Mouse (Mus musculus): ENCODE data around the gene Cfap57. TPM values are rescaled to one million over a fixed set of nuclear protein-coding genes. Genes with fewer than 3 reads are reported as not detected.
A peak's percentile ranks its signal among the peaks of the same experiment; 100 is the strongest.
"Not testable (repeated sequence)": the region's sequence is repeated elsewhere in the genome, so short reads cannot be mapped to it uniquely, and the experiment has no call there.

The Cfap57 gene
- polyA plus RNA-seq, 1 experiment, result not detected

DNA sequence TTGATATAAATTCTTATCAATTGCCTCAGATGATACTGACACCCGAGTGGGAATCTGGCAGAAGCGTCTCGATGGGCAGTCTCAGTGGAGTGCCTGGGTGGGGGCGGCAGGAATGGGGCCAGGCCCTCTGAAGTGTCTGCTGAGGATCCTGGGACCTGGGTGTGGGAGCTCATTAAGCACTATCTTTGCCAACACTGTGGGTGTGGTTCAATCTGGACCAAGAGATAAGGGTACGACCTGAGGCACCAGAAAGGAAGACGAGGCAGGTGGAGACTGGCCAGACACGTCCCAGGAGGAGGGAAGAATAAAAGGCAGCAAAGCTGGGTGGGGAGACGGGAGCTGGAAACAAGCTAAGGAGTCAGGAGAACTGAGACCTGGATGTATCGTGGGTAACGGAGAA lies 51.9 kb downstream of the Cfap57 start:
- Histone ChIP-seq H3K4me3 (replicated peaks) (no peak overlapping the region), H3K4me1 (peaks cover 19% of the 10 kb centered on the region), H3K27me3 (replicated peaks) (peaks cover 72% of the 10 kb centered on the region), H3K36me3 (replicated peaks; ENCODE audit: low read length) (no peaks in the 10 kb centered on the region), H3K9me3 (no peaks in the 10 kb centered on the region)
- TF ChIP-seq GATA1 (IDR thresholded peaks at IDR 0.05; ENCODE audit: borderline replicate concordance, low read length) (no peak), FLI1 (IDR thresholded peaks at IDR 0.05; ENCODE audit: low read length) (no peak)

DNA sequence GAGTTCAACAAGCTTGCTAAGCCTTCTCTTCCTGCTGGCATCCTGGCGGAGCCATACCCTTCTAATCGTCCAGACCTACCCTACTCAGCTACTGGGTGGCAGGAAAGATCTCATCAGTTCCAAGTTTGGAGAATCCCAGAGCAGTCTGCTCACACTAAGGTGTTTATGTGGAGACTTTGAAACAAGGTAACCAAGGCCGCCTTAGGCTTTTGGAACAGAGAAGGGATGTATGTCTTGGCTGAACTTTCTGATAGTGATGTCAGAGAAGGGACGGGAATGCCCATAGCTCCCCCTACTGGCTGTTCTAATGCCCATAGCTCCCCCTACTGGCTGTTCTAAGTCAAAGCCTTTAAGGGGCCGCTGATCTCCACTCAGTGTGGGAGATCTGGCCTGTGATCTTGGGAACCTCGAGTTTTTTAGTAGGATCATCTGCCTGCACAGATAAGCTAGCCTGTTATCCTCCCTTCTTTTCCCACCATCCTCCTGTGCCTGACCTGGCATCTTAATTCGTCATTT lies 54.4 kb downstream of the Cfap57 start:
- H3K9me3 ChIP-seq, result peaks cover 8% of the 10 kb centered on the region
- peaks cover 64% of the 10 kb centered on the region for H3K27me3 ChIP-seq (replicated peaks)
- H3K4me1 ChIP-seq, result peaks cover 19% of the 10 kb centered on the region
- TF ChIP-seq FLI1 (IDR thresholded peaks at IDR 0.05; ENCODE audit: low read length), result no peak
- TF ChIP-seq GATA1 (IDR thresholded peaks at IDR 0.05; ENCODE audit: borderline replicate concordance, low read length), result no peak
- H3K4me3 ChIP-seq (replicated peaks), result no peak overlapping the region
- H3K36me3 ChIP-seq (replicated peaks; ENCODE audit: low read length), result no peaks in the 10 kb centered on the region

DNA sequence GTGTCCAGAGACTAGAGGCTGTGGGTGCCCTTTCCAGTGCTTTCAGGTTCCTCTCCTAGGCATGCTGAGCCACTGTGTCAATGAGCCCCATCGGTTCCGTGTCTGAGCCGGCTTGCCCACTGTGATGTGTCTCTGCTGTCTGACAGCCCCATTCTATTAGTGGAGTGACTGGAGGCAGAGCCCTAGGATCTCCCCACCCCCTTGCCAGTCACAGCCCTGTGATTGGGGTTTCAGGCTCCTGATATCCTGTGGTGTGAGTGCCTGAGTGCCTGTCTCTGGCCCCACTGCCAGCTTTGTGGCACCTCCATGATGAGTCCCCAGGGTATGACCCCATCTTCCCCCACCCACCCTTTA lies 55.7 kb downstream of the Cfap57 start:
- H3K4me1 ChIP-seq, result peaks cover 19% of the 10 kb centered on the region
- TF ChIP-seq FLI1 (IDR thresholded peaks at IDR 0.05; ENCODE audit: low read length) (no peak), GATA1 (IDR thresholded peaks at IDR 0.05; ENCODE audit: borderline replicate concordance, low read length) (no peak)
- peaks cover 8% of the 10 kb centered on the region for H3K9me3 ChIP-seq
- H3K27me3 ChIP-seq (replicated peaks), result peaks cover 62% of the 10 kb centered on the region
- H3K36me3 ChIP-seq (replicated peaks; ENCODE audit: low read length), result no peaks in the 10 kb centered on the region
- H3K4me3 ChIP-seq (replicated peaks), result no peak overlapping the region

DNA sequence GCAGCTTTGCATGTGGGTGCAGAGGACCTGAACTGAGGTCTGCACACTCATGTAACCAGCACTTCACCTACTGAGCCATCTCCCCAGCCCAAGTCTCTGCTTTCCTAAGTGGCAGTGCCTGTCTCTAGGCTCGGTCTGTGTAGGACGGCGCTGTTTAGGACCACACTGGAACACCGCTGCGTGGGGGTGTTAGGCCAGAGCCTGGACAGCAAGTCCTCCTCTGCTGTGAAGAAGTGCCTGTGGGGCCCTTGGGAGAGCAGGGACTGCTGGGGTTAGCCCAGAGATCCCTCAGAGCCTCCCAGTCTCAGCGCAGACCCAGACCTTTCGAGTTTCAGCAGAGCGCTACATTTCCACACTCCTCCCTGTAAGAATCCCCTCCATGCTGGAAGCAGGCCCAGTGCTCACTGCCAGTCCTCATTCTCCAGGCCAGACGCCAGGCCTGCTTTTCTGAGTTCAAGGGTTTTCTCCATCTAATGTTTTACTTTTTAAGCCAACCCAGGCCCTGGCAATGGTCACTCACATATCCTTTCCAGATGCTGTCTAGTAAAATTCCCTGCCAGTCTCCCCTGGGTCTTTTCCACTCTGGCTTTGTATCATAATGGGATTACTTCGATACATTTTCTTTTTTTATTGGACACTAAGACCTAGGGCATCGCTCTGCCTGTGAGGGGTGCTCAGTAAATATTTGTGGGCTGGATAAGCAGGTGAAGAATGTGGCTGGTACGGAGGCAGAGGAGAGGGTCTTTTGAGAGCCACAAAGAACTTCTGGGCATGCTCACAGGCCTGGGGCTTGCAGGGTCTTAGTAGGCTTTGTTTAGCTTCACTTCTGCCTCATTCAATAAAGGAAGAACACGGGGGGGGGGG lies 56.3 kb downstream of the Cfap57 start:
- peak overlapping the region; percentile 20 for H3K4me3 ChIP-seq (replicated peaks)
- peaks cover 8% of the 10 kb centered on the region for H3K9me3 ChIP-seq
- TF ChIP-seq FLI1 (IDR thresholded peaks at IDR 0.05; ENCODE audit: low read length) (no peak), GATA1 (IDR thresholded peaks at IDR 0.05; ENCODE audit: borderline replicate concordance, low read length) (no peak)
- peaks cover 57% of the 10 kb centered on the region for H3K27me3 ChIP-seq (replicated peaks)
- peaks cover 19% of the 10 kb centered on the region for H3K4me1 ChIP-seq
- H3K36me3 ChIP-seq (replicated peaks; ENCODE audit: low read length), result no peaks in the 10 kb centered on the region

DNA sequence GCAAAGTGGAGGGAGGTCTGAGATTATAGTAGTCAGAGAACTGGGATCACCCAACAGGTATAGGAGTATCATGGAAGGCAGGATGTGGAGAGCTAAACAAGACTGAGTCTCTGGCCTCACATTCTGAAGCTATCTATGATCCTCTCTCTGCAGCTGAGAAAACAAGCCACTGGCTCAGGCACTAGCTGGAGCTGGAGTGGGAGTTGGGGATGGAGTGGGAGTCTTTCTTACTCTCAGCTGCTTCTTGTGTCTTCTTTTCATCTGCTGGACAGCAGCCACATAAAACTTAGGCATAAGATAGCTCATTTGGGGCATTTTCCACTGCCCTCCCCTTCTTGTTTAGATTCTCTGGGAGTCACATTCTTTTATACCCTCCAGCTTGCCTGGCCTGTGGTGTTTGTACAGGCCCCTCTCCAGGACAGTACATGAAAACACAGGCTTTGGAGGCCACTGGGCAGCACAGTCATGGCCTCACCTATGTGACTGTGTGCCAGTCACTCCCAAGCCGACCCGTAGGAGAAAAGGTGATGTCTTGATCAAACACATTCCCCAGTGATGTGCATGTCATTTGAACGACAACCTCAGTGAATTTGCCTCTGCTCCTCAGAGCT lies 67.4 kb downstream of the Cfap57 start:
- TF ChIP-seq FLI1 (IDR thresholded peaks at IDR 0.05; ENCODE audit: low read length) (no peak), GATA1 (IDR thresholded peaks at IDR 0.05; ENCODE audit: borderline replicate concordance, low read length) (no peak)
- H3K27me3 ChIP-seq (replicated peaks), result peaks cover 49% of the 10 kb centered on the region
- H3K9me3 ChIP-seq, result no peaks in the 10 kb centered on the region; the same call in 1 of the 2 replicates
- no peak overlapping the region for H3K4me3 ChIP-seq (replicated peaks)
- H3K36me3 ChIP-seq (replicated peaks; ENCODE audit: low read length), result no peaks in the 10 kb centered on the region
- no peaks in the 10 kb centered on the region; the same call in 1 of the 2 replicates for H3K4me1 ChIP-seq

DNA sequence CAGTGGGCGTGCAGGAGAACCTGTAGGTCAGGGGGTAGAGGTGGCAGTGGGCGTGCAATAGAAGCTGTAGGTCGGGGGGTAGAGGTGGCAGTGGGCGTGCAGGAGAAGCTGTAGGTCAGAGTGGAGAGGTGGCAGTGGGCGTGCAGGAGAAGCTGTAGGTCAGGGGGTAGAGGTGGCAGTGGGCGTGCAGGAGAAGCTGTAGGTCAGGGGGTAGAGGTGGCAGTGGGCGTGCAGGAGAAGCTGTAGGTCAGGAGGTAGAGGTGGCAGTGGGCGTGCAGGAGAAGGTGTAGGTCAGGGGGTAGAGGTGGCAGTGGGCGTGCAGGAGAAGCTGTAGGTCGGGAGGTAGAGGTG lies 72.5 kb downstream of the Cfap57 start:
- peaks cover 52% of the 10 kb centered on the region for H3K27me3 ChIP-seq (replicated peaks)
- H3K4me3 ChIP-seq (replicated peaks); H3K9me3 ChIP-seq; H3K36me3 ChIP-seq (replicated peaks; ENCODE audit: low read length): not testable (repeated sequence)
- H3K4me1 ChIP-seq, result peaks cover 10% of the 10 kb centered on the region

DNA sequence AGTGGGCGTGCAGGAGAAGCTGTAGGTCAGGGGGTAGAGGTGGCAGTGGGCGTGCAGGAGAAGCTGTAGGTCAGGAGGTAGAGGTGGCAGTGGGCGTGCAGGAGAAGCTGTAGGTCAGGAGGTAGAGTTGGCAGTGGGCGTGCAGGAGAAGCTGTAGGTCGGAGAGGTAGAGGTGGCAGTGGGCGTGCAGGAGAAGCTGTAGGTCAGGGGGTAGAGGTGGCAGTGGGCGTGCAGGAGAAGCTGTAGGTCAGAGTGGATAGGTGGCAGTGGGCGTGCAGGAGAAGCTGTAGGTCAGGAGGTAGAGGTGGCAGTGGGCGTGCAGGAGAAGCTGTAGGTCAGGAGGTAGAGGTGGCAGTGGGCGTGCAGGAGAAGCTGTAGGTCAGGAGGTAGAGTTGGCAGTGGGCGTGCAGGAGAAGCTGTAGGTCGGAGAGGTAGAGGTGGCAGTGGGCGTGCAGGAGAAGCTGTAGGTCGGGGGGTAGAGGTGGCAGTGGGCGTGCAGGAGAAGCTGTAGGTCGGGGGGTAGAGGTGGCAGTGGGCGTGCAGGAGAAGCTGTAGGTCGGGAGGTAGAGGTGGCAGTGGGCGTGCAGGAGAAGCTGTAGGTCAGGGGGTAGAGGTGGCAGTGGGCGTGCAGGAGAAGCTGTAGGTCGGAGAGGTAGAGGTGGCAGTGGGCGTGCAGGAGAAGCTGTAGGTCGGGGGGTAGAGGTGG lies 73.0 kb downstream of the Cfap57 start:
- H3K36me3 ChIP-seq (replicated peaks; ENCODE audit: low read length); H3K4me3 ChIP-seq (replicated peaks); H3K9me3 ChIP-seq: not testable (repeated sequence)
- H3K4me1 ChIP-seq, result peaks cover 16% of the 10 kb centered on the region
- H3K27me3 ChIP-seq (replicated peaks), result peaks cover 52% of the 10 kb centered on the region

DNA sequence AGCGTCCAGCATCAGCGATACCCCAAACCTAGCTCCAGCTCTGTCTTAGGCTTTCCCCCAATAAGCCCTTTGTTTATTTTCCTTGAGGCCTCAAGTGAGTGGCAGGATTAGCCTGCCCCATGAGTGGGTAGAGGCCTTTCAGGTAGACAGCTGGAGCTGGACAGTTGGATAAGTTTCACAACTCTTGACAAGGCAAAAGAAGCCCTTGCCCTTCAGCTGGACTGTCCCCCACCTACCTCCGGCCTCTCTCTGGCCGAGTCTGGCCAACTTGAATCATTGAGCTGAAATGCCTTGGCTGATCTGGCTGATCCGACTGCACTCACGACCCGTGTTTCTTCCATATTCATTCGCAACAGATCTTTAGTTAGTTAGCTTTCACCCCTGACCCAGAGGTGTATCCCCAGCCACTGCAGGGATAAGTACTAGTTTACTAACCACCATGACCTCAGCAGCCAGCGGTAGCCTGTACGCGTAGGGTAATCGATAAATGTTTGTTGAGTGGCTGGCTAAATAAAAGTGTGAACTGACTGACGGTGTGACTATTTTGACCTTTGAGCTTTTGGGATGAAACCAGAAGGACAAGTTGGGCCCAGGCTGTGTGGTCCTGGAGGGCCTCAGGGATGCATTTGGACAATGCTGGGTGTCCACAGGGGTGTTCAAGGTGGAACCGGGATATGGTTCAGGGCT lies 76.0 kb downstream of the Cfap57 start:
- Histone ChIP-seq H3K4me3 (replicated peaks) (no peak overlapping the region), H3K4me1 (peaks cover 33% of the 10 kb centered on the region), H3K9me3 (no peaks in the 10 kb centered on the region), H3K36me3 (replicated peaks; ENCODE audit: low read length) (no peaks in the 10 kb centered on the region), H3K27me3 (replicated peaks) (peaks cover 55% of the 10 kb centered on the region)
- TF ChIP-seq GATA1 (IDR thresholded peaks at IDR 0.05; ENCODE audit: borderline replicate concordance, low read length), result no peak
- TF ChIP-seq FLI1 (IDR thresholded peaks at IDR 0.05; ENCODE audit: low read length), result no peak

DNA sequence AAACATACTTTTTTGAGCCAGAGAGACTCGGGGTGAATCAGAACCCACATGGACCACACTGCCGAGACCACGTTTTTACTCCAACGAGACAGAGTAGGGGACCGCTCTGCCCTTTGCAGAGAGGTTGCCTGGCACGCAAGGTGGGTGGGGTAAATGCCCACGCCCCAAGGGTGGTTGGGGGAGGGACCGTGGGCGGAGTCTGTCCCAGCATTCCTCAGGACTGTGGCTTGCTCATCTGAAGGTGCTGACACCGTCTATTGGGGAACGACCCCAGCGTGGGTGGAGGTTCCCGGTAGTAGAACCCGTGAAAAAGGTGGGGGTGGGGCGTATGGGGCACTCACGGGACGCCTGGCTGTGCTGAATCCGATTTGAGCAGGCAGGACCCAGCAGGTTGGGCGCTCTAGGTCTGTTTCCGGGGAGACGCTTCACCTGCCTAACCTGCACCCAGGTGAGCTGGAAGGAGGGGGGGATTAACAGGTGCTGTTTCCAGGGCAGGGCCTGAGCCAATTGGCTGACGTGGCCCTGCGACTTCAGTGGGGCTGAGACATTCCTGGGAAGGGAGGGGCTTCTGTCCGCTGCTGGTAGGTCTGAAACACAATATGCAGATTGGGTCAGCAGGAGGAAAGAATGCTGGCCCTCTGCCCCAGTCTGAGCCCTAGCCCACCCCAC lies 76.9 kb downstream of the Cfap57 start, which contains the start of gene Tmem125:
Tmem125 (minus strand) TSS at position 453 of the 669 bp plus-strand sequence.
- Histone ChIP-seq H3K4me1 (peaks cover 38% of the 10 kb centered on the region), H3K27me3 (replicated peaks) (peaks cover 58% of the 10 kb centered on the region), H3K36me3 (replicated peaks; ENCODE audit: low read length) (no peaks in the 10 kb centered on the region), H3K4me3 (replicated peaks) (peak within 1 kb of the TSS; percentile 88), H3K9me3 (no peaks in the 10 kb centered on the region)
- no peak for TF ChIP-seq GATA1 (IDR thresholded peaks at IDR 0.05; ENCODE audit: borderline replicate concordance, low read length)
- TF ChIP-seq FLI1 (IDR thresholded peaks at IDR 0.05; ENCODE audit: low read length), result no peak

Measured in megakaryocyte, embryonic 14.5 days (primary cell).